Mouse (Mus musculus) thymus, postnatal 0 days (tissue): ENCODE measurements around the gene Ammecr1. TPM values are rescaled to one million over a fixed set of nuclear protein-coding genes. Genes with fewer than 3 reads are reported as not detected.

ENCODE experiments used
- DNase-seq: peaks from one replicate; pipeline ENCODE4 v3.0.0-alpha.2; 2015; ENCODE audit warnings: low spot score
- polyA plus RNA-seq: library from polyadenylated mRNA; unstranded; fragments of >200 nt; fragmentation: Nextera tagmentation; extraction: Ambion mirVana; gene quantifications from 2 replicates; pipeline ENCODE4 v1.2.1, GENCODE M21; 2015

The Ammecr1 gene
- polyA plus RNA-seq, 1 experiment from 2014 or later, result 9.4 TPM

DNA sequence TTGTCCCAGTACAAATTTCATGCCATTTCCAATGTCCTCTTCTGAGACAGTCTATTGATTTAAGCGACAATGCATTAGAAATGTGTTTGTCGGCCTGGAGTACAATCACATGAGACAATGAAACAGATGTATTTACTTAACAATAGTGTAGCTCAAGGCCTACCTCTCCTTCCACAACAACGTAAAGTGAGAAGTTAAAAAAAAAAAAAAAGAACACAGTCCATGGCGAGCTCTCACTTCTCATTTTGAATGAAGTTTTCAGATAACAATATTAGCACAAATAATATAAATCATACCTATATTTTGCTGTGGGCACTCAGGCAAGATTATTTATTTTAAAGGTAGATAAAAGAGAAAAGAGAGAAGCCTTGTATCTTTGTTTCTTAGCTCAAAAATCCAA lies 49.8 kb downstream of the Ammecr1 start:
- DNase-seq, result no peak

DNA sequence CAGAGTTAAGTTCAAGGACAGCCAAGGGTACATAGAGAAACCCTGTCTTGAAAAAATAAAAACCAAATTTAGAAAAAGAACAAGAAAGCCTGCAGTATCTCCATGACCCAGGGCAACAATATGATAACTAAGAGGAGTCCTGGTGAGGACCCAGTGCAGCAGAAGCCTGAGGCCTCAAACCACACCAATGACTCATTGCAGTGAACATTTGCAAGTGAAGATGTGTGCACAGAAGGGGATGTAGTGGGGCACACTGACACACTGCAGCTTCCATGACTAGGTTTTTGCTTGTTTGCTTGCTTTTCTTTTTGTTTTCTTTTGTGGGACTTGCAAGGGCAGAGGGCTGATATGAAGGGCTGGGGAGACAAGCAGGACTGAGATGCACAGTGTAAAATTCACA lies 52.3 kb downstream of the Ammecr1 start:
- no peak for DNase-seq

DNA sequence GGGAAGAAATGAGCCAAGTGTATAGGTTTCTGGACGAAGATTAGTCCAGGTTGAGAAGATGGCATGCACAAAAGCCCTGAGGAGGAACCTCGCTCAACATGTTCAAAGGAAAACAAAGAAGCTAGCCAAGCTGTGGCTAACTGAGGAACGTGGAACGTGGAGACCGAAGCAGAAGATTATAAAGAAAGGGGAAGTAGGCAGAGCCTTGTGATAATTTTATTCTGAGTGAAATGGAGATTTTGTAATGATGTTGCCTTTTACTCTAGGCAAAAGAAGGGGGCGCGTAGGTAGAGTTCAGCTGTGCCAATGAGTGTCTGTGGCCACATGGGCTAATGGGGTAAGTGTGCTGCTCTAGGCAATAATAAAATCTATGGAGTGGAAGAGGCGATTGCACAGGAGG lies 62.7 kb downstream of the Ammecr1 start:
- no peak for DNase-seq

DNA sequence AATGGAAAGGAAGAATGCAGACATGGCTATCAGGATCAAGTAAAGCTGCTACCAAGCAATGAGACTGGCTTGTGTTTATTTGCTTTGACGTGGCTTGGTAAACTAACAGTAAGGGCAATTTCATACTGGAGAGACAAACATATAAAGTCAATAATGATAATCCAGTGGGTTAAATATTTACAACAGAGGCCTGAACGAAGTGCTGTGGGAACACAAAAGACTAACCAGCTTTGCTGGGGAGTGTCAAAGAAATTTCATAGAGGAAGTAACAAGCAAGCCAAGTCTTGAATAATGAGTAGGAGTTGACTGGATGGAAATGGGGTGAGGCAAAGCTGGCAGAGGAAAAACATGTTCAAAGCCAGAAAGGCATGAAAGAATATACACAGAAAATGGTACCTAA lies 63.9 kb downstream of the Ammecr1 start:
- no peak for DNase-seq

DNA sequence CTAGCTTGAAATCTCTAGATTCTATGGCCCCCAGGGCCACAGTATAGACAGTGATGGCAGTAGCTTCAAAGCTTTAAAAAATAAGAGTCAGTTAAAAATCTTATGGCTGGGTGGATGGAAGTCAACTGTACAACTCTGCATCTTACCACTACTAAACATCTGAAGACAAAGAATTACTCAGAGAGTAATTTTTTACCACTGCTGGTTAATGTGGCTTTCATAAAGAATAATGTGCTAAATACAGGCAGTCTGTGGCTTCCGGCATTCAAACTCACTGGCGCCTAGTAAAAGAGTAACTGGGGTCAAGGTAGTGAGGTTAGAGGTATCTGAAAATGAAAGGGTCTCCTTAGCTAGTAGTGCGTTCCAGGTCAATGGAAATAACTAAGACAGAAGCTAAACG lies 64.6 kb downstream of the Ammecr1 start:
- DNase-seq, result no peak

DNA sequence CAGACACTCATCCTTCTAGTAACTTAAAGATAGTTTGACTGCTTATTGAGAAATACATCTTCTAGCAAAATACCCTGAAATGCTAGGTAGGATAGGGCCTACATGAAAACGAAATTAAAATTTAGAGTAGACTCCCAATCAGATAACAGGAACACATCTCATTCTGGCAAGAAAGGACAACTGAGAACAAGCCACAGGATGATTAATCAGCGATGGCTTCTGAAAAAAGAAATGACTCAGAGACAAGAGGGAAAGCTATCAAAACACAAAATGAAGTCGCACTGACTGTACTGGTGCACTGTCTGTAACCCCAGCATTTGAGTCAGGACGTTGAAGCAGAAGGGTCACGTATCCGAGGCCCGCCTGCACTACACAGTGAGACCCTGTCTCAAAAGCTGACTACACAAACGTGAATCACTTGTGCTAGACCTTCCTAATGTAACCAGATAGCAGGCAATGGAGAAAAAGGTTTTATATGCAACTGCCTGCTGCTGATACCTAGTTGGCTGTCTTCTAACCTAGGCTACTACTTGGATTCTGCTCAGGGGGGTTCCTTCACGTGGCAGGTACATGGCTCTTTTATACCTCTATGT lies 68.1 kb downstream of the Ammecr1 start:
- no peak for DNase-seq

DNA sequence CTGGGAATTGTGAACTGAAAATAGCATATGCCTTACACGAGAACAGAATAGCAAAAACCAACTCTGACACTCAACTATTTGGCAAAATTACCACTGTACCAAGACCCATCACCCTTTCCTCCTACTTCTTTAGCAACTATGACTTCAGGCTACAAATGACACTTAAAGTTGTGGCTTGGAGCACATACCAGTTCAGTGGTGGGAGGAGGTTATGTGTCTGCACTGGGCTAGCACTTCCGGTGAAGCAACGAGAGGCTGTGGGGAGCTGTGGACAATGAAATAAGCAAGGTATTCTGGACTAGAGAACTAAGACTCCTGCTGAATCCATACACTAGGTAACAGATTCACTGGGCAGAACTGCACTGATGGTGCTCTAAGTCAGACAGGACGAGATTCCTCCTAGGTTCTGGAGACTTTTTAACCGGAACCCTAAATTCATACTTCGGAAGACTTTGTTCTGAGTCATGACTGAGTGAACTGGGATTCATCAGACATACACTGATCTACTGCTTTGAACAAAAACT lies 69.0 kb downstream of the Ammecr1 start:
- DNase-seq, result no peak

DNA sequence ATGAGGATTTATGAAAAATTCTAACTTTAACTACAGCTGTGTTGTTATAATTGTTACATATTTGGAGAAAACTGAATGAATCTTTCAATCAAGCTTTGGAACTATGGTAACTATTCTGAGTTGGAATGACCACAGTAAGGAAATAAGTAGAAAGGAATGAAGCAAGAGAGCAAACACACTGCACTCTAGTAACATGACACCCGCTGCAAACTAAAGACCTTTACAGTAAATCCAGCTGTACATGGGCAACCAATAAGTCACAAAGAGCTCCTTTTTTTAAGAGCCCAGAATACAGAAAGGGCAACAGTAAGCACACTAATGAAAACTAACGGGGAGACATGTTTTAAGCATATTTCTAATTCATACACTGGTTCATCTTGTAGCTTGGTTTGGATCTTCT lies 71.2 kb downstream of the Ammecr1 start:
- no peak for DNase-seq

DNA sequence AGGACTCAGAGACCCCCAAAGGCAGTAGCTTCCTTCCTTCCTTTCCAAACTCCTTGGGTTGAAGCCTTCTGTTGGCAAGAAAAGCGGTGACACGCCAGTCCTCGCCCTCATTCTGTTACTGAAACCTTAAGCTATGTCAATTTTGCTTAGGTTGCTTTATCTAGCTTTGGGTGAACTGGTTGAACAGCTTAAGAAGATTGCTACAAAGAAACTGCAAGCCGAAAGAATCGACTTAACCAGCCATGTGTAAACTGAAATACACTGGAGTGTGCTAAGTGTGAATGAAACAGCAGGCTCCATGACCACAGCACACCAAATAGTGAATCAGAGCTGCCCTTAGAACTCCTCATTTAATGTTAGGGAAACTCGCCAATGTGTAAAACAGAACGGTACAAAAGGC lies 80.6 kb downstream of the Ammecr1 start:
- no peak for DNase-seq

DNA sequence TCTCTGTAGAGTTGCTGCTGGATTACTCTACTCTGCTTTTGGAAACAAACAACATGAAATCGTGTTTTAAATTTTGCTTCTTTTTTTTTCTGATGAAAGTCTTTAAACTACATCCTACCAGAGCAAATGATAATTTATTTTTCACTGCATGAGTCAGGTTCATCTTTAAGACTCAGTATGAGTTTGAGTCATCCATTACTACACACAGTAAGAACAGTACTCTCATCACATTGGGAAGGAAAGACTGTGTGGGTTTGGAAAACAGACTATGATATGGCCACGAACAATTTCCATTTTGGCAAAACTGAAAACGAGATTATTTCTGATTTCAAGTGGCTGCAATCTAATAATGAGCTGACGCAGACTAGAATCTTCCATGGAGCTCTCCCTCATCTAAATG lies 82.9 kb downstream of the Ammecr1 start:
- DNase-seq, result no peak

DNA sequence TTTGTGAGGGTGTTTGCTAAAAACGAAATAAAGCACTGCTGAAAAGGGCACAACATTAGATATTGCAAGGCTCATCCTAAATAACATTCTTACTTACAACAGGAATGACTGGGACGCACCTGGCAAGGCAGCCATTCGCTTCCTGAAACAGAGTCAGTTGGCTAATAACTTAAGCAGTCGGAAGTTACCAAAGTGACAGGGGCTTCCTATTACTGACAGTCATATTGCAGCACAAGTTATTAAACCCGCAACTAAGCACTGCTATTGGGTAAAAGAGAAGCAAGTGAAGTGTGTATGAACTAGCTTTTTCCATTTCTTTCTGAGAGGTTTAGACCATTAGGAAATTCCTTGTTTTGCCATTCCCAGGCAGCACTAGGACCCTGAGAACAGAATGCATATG lies 84.3 kb downstream of the Ammecr1 start:
- no peak for DNase-seq

DNA sequence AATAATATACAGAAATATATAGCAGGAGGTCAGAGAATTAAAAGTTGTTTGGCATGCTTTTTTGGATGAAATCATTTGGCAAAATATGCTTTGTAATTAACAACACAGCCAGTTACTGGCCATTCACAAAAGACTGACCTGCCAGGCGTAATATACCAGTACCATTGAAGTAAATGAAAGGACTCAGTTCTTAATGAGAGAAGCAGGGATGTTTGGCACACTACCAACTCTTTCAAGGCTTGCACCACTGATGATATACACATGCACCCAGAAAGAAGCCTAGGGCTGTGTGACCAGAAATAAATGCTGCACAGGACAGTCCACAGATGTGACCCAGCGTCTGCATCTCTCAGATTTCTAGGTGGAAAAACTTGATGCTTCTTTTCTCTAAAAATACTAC lies 96.7 kb downstream of the Ammecr1 start:
- no peak for DNase-seq

DNA sequence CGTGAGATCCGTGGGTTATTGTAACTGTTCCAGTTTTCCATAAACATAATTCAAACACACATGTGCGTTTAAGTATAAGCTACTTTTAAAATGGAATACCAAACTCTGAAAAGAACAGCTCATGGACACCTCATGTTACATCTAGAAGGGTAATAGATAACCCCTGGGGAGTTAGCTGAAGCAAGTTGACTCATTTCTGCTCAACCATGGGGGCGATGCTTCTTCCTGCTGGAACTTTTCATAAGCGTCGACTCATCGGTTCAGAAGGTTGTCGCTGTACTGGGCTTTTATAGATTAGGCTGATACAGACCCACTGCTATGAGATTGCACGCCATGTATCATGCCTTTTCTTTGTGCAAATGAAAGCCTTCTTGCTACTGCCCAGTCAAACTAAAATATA lies 118.5 kb downstream of the Ammecr1 start:
- DNase-seq, result no peak

DNA sequence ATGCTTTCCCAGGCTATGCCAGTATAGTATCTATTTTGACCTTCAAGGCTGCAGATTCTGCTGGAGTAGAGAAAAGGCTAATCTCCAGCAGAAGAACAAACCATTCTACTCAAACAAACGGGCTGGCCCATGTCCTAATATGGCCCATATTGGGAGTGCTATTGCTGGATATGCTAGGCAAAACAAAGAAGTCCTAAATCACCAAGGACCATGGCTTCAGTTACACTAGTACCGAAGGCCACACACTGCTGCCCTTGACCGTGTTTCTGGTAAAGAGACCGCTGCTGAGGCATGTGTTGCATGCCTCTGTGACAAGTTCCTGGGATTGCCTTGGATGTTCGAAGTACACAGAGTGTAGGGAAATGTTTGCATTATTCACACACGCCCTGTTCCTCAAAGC lies 120.3 kb downstream of the Ammecr1 start:
- no peak for DNase-seq

DNA sequence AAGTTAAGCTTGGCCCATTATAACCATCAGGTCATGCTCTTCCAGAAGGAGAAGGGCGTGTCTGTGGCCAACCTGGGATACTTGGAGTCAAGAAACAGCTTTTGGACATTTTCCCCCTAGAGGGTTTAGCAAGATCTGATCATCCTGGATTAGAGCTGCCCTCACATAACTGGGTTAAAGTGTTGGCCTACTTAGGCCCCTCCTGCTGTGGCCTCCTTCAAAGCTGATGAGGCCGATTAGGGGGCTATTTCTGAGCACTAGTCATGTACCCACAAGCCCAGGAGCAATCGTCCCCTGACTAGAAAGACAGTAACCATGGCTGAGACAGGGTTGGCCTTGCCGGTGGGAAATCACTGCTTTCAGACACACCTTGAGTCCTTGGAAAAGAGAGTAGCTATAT lies 124.6 kb downstream of the Ammecr1 start:
- no peak for DNase-seq

DNA sequence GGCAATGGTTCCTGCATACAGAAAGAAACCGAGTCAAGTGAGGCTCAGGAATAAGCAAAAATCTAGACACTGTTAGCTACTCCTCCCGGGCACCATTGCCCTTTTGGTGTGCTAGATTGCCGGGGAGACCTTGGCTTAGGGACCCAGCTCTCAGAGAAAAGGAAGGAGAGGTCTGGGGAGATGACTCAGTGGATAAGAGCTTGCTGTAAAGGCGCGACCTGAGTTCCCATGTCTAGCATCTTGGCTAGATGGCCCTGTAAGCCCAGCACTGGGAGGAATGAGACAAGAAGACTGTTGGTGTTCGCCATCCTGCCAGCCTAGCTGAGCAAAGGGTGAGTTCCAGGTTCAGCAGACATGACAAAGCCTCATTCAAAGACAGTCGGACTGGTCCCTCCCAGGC lies 127.1 kb downstream of the Ammecr1 start:
- no peak for DNase-seq

DNA sequence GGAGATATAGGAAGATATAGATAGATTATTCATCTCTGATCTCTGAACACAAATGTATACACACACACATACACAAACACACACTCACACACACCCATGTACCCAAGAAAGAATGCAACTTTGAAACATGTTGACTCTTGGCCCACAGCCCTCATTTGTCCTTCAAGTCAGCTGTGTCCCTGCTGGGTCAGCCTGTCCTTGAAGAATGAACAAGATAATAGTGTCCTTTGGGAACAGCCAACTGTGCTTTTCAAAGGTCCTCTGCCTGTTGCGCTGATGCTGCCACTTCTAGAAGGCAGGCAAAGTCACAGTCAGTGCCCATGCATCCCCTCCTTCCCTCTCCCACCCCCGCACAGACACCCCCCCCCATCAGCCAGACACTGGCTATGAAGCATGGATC lies 127.7 kb downstream of the Ammecr1 start:
- DNase-seq, result no peak

DNA sequence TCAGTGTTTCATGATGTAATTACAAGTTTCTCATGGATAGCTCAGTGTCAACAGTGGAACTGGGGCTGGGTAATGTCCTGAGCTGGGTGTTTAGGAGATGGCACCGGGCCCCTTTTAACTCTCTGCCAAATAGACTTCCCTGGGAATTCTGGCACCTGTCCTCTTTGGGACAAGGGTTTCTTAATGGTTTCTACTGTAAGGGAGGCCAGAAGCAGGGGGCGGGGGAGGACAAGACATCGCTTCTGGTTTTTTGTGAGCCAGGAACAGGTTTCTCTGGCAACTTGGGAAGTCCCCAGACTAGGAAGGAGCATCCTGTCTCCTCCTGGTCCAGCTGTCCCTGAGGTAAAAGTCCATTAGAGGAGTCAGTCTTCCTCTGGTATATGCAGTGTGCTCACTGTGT lies 129.2 kb downstream of the Ammecr1 start:
- DNase-seq, result no peak

DNA sequence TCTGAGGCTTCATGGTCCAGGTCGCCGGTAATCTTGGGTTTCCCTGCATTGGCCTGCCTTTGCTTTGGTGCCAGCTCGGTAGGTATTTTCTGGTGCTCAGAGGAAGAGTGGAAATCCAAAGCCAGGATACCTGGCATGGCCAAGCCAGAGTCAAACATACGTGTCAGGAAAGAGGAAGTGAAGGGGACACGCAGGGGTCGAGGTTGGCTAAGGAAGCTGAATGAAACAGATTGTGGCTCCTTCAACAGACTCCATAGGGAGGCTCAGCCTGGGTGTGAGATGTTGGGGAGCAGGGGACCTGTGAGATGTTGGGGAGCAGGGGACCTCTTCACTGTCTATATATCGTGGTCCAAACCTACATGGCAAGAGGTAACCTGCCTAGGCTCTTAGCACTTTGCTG lies 130.1 kb downstream of the Ammecr1 start:
- DNase-seq, result no peak

DNA sequence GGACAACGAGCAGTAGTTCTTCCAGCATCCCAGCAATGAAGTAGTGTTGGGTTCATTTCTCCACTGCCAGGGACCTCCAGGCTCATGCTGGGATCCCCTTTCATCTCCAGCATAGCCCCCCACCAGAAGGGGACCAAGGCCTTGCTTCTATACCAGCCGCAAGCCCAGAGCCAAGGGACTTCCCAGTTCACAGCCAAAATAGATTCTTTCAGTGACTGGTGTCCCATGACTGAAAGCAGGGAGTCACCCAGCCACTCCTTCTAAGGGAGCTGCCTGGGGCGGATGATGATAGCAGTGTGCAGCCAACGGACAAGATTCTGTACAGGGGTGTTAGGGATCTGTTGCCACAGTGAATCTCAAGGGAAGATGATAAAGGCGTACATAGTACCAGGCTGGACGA lies 131.7 kb downstream of the Ammecr1 start:
- DNase-seq, result no peak

DNA sequence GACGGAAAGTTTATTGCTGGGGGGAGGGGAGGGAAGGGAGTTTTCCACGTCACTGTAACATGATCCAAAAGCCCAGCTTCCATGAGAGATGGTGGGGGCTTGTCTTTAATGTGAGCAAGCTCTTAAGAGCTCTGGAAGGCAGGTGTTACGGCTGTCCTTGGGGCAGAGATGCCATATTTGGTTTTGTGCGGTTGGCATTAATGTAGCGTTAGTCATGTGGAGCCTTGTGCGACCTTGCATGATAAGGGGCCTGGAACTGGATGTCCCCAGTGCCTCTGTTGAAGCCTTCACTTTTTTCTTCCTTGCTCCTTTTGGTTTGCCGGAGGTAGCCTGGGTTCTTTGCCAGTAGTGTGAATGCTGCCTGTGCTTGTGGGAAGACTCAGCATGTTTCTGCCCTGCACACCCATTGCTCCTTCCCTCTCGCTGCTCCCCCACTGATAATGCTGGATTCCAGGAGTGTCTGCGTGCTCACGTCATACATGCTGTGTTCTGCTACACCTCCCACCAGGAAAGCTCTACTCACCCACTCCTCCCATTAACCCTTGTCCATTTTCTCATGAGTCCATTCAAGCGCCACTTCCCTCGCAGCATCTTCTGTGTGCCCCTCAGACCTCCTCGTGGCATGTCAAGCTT lies 133.2 kb downstream of the Ammecr1 start:
- DNase-seq, result no peak

DNA sequence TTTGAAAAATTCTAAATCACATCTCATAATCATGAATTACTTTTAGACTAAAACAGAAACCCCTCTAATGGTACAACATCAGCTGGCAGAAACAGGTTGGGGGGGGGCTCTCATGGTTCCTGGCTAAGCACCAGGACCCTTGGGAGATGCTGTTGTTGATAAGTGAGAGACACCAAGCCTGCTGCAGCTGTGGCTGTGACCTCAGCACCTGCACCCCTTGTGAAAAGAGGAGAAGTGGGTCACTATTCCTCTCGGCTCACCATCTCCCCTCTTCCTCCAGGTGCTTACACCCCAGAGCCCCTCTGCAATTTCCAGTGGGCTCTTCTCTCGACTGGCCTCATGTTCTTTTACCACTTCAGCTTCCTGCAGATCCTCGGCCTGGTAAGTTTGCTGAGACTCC lies 134.3 kb downstream of the Ammecr1 start:
- DNase-seq, result peak; percentile 75

DNA sequence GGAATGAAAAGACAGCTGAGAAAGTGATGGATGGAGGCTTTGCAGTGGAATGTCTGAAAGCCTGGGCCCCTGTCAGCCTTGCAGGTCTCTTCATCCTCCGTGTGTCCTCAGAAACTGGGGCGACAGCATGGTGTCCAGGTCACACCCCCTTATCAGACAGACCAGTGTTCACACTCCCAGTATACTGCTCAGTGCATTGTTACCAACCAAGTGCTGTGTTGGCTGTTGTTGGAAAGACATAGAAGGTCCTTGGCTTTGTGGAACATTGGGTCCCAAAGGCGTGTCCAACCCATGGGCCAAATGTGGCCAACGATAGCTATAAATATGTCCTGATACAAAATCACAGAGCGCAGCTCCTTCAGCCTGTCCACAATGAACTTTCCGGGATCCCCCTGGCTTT lies 136.0 kb downstream of the Ammecr1 start:
- no peak for DNase-seq
